Mouse (Mus musculus): ENCODE measurements around the gene Paxx. TPM values are rescaled to one million over a fixed set of nuclear protein-coding genes. Genes with fewer than 3 reads are reported as not detected.

Gene Paxx
- polyA plus RNA-seq, 1 experiment from 2014 or later: 41.6 TPM

DNA sequence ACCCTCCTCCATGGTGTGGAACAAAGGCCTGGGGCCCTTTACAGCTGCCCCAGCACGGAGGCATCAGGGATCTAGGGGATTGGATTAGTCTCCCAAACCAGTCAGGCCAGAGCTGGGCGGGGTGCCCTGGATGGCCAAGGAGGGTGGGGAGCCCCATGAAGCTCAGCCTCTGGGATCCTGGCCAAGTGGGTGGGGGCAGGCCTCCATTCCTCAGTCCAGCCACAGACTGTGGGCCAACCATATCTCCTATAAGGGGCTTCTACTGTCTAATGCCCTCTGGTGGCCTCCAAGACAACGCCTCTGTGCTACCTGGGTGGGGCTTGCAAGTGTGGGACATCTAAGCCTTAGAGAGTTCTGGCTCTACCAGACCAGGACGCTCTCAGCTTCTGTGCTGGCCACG, 2.0 kb downstream of the Paxx start:
- no peak overlapping the region for H3K4me2 ChIP-seq (replicated peaks)
- no peak overlapping the region for H3K4me3 ChIP-seq
- peaks cover 18% of the 10 kb centered on the region; the same call in 1 of the 2 replicates for H3K36me3 ChIP-seq
- H3K4me1 ChIP-seq: peaks cover 19% of the 10 kb centered on the region
- no peak overlapping the region for H3K9ac ChIP-seq
- ATAC-seq (ENCODE audit: low FRiP score): no peak
- H3K9me3 ChIP-seq (replicated peaks): no peaks in the 10 kb centered on the region
- 82% methylated on average over 5 of the region's 5 CpGs for WGBS
- H3K27me3 ChIP-seq: no peaks in the 10 kb centered on the region
- no peak overlapping the region for H3K27ac ChIP-seq

- Histone ChIP-seq H3K4me1 (peaks cover 19% of the 10 kb centered on the region), H3K9ac (no peak overlapping the region), H3K36me3 (peaks cover 18% of the 10 kb centered on the region; the same call in 1 of the 2 replicates), H3K4me2 (replicated peaks) (no peak overlapping the region), H3K27me3 (no peaks in the 10 kb centered on the region), H3K27ac (no peak overlapping the region), H3K4me3 (no peak overlapping the region), H3K9me3 (replicated peaks) (no peaks in the 10 kb centered on the region)
- 87% methylated on average over 9 of the region's 9 CpGs for WGBS
- ATAC-seq (ENCODE audit: low FRiP score): no peak
Observed at GRCm38 (mm10) chr2:25457022-25457896, 3.6 kb downstream of the Paxx start.

GRCm38 (mm10) chr2:25456205-25456953, 4.5 kb downstream of the Paxx start, which contains the start of gene Clic3:
Clic3 (plus strand) TSS chr2:25456838.
- H3K36me3 ChIP-seq: peaks cover 18% of the 10 kb centered on the region; the same call in 1 of the 2 replicates
- 69% methylated on average over 14 of the region's 14 CpGs for WGBS
- H3K4me1 ChIP-seq: peaks cover 17% of the 10 kb centered on the region
- no peak within 1 kb of the TSS for H3K27ac ChIP-seq
- no peak within 1 kb of the TSS for H3K4me2 ChIP-seq (replicated peaks)
- ATAC-seq (ENCODE audit: low FRiP score): no peak
- H3K27me3 ChIP-seq: no peaks in the 10 kb centered on the region
- H3K9ac ChIP-seq: no peak within 1 kb of the TSS
- H3K4me3 ChIP-seq: no peak within 1 kb of the TSS
- H3K9me3 ChIP-seq (replicated peaks): no peaks in the 10 kb centered on the region

- no peak overlapping the region for H3K27ac ChIP-seq
- no peak for ATAC-seq (ENCODE audit: low FRiP score)
- no peaks in the 10 kb centered on the region for H3K9me3 ChIP-seq (replicated peaks)
- H3K4me2 ChIP-seq (replicated peaks): no peak overlapping the region
- WGBS: 51% methylated on average over 1 of the region's 1 CpGs
- no peak overlapping the region for H3K9ac ChIP-seq
- H3K4me1 ChIP-seq: no peaks in the 10 kb centered on the region
- H3K36me3 ChIP-seq: peaks cover 7% of the 10 kb centered on the region; the same call in 1 of the 2 replicates
- H3K4me3 ChIP-seq: no peak overlapping the region
- H3K27me3 ChIP-seq: no peaks in the 10 kb centered on the region
Observed at GRCm38 (mm10) chr2:25452951-25453350, 7.9 kb downstream of the Paxx start.

GRCm38 (mm10) chr2:25450853-25451647, 9.8 kb downstream of the Paxx start:
- Histone ChIP-seq H3K27me3 (no peaks in the 10 kb centered on the region), H3K4me3 (no peak overlapping the region), H3K4me2 (replicated peaks) (no peak overlapping the region), H3K9me3 (replicated peaks) (no peaks in the 10 kb centered on the region), H3K4me1 (no peaks in the 10 kb centered on the region), H3K9ac (no peak overlapping the region), H3K27ac (no peak overlapping the region), H3K36me3 (peaks cover 20% of the 10 kb centered on the region)
- WGBS: 87% methylated on average over 8 of the region's 8 CpGs
- no peak for ATAC-seq (ENCODE audit: low FRiP score)

DNA sequence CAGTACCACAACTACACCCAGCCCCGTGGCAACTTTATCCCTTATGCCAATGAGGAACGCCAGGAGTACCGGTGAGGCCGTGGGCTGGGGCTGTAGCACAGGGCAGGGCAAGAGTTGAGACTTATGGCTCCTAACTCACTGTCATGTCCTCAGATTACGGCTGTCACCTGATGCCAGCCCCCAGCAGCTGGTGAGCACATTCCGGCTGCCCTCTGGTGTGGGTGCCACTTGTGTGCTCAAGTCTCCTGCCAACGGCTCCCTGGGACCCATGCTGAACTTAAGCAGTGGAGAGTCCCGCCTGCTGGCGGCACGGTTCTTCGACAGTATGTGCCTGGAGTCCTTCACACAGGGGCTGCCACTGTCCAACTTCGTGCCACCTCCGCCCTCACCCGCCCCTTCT, 18.2 kb downstream of the Paxx start:
- 89% methylated on average over 14 of the region's 14 CpGs for WGBS
- Histone ChIP-seq H3K4me1 (no peaks in the 10 kb centered on the region), H3K4me3 (no peak overlapping the region), H3K27ac (no peak overlapping the region), H3K36me3 (peaks cover 87% of the 10 kb centered on the region), H3K9me3 (replicated peaks) (no peaks in the 10 kb centered on the region), H3K27me3 (no peaks in the 10 kb centered on the region), H3K4me2 (replicated peaks) (no peak overlapping the region), H3K9ac (no peak overlapping the region)
- no peak for ATAC-seq (ENCODE audit: low FRiP score)

DNA sequence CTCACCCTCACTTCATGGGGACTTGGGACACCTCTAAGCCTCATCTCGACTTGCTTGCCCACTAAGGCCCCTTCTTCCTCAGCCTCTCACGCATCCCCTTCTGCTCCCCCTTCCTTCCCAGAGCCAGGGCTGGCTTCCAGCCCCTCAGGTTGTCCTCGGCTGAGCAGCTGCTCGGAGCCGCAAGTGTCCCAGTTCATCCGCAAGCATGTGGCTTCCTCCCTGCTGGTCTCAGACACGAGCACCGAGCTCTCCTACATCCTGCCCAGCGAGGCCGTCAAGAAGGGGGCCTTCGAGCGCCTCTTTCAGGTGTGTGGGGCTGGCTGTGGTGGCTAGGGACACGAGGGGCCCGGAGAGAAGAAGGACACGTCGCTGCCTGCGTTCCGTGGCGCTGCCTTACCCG, 19.8 kb downstream of the Paxx start:
- ATAC-seq (ENCODE audit: low FRiP score): no peak

DNA sequence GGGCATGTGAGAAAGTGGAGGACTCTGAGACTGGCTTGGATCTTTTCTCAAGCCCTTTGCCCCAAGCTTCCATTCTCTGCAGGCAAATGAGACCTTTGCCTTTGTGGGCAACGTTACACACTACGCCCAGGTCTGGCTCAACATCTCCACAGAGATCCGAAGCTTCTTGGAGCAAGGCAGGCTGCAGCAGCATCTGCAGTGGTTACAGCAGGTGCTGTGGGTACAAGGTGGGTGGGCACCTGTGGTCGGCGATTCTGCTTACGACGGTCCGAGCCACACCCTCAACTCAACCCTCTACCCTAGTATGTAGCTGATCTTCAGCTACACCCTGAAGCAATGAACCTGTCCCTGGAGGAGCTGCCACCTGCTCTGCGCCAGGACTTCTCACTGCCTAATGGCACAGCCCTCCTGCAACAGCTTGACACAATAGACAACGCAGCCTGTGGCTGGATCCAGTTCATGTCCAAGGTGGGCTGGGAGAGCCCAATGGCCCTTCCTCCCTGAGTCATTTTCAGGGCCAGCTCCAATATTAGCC, 24.5 kb downstream of the Paxx start:
- ATAC-seq (ENCODE audit: low FRiP score): no peak
- no peak overlapping the region for H3K4me2 ChIP-seq (replicated peaks)
- no peak overlapping the region for H3K27ac ChIP-seq
- peaks cover 64% of the 10 kb centered on the region for H3K36me3 ChIP-seq
- H3K9ac ChIP-seq: no peak overlapping the region
- H3K4me3 ChIP-seq: no peak overlapping the region
- peaks cover 3% of the 10 kb centered on the region for H3K4me1 ChIP-seq
- H3K27me3 ChIP-seq: peaks cover 8% of the 10 kb centered on the region
- H3K9me3 ChIP-seq (replicated peaks): no peaks in the 10 kb centered on the region
- 91% methylated on average over 10 of the region's 10 CpGs for WGBS

More for the DNA sequence above, 19.8 kb downstream of the Paxx start:
- Histone ChIP-seq H3K27me3 (no peaks in the 10 kb centered on the region), H3K9ac (no peak overlapping the region), H3K9me3 (replicated peaks) (no peaks in the 10 kb centered on the region), H3K4me3 (no peak overlapping the region), H3K36me3 (peaks cover 86% of the 10 kb centered on the region), H3K4me2 (replicated peaks) (no peak overlapping the region), H3K4me1 (no peaks in the 10 kb centered on the region), H3K27ac (no peak overlapping the region)
- 91% methylated on average over 20 of the region's 20 CpGs for WGBS

DNA sequence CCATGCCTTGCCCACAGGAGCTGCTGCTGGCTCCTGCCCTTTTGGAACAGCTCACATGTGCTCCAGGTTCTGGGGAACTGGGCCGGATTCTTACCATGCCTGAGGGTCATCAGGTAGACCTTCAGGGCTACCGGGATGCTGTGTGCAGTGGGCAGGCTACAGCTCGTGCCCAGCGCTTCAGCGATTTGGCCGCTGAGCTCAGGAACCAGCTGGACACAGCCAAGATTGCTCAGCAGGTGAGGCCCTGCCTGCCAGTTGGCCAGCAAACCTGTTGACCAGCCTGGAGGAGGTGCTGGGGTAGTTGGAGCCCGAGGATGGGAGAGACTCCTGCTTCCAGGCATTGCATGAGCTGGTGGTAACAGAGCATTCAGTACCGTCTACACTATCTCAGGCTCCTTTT, 26.6 kb downstream of the Paxx start:
- no peak overlapping the region for H3K9ac ChIP-seq
- peaks cover 52% of the 10 kb centered on the region for H3K36me3 ChIP-seq
- H3K4me3 ChIP-seq: no peak overlapping the region
- no peaks in the 10 kb centered on the region for H3K9me3 ChIP-seq (replicated peaks)
- peaks cover 22% of the 10 kb centered on the region for H3K27me3 ChIP-seq
- peaks cover 24% of the 10 kb centered on the region for H3K4me1 ChIP-seq
- H3K4me2 ChIP-seq (replicated peaks): no peak overlapping the region
- WGBS: 90% methylated on average over 8 of the region's 8 CpGs
- no peak overlapping the region for H3K27ac ChIP-seq
- no peak for ATAC-seq (ENCODE audit: low FRiP score)

DNA sequence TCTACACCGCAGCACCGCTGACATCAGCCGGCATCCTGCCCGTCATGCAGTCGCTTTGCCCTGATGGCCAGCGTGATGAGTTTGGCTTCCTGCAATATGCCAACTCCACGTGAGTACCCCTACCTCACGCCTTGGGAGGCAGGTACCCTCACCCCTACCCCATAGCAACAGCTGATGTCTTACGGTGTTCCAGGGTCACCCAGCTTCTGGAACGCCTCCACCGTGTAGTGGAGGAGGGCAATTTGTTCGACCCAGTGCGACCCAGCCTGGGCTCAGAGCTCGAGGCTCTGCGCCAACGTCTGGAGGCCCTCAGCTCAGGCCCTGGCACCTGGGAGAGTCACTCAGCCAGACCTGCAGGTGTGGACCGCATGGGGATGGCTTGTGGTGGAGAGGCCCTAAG, 27.8 kb downstream of the Paxx start:
- no peaks in the 10 kb centered on the region for H3K9me3 ChIP-seq (replicated peaks)
- H3K27ac ChIP-seq: no peak overlapping the region
- peaks cover 24% of the 10 kb centered on the region for H3K27me3 ChIP-seq
- H3K4me3 ChIP-seq: no peak overlapping the region
- H3K9ac ChIP-seq: no peak overlapping the region
- H3K4me2 ChIP-seq (replicated peaks): no peak overlapping the region
- 90% methylated on average over 17 of the region's 17 CpGs for WGBS
- H3K36me3 ChIP-seq: peaks cover 40% of the 10 kb centered on the region
- ATAC-seq (ENCODE audit: low FRiP score): no peak
- peaks cover 31% of the 10 kb centered on the region for H3K4me1 ChIP-seq

DNA sequence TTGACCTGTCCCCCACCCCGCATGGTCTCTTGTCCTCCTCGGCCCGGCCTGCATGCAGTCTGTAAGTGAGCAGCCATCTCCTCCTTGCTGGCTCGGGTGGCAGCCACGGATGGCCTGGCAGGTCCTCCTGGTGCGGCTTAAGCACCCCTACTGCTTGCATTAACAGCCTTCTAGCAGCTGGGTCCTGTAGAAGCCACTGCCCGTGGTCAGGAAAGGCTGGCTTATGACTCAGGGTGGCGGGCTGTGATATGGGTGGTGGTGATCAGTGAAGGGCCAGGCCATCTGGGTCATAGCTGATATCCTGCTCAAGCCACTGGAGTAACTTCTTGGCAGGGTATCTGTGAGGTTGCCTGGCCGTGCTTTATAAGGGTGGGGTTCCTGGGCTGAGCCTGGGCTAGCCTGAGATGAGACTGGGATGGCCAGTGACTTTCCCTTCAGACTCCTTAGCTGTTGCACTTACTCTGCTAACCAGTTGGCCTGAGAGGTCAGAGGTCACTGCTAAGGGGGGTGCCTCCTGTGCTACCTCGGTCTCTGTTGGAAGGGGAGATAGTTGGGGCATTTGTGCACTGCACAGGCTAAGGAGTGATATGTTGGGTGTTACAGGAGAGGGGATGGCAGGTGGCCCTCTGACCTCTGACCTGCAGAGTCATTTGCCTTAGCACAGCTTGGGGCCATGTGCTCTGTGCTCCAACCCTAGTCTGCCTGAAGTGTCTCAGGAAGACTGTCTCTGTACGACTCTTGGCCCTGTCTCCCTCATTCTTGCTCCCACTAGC, 28.4 kb downstream of the Paxx start:
- H3K4me3 ChIP-seq: no peak overlapping the region

More for the DNA sequence above, 28.4 kb downstream of the Paxx start:
- H3K4me1 ChIP-seq: peaks cover 31% of the 10 kb centered on the region
- H3K27ac ChIP-seq: no peak overlapping the region
- no peaks in the 10 kb centered on the region for H3K9me3 ChIP-seq (replicated peaks)
- H3K27me3 ChIP-seq: peaks cover 24% of the 10 kb centered on the region
- H3K36me3 ChIP-seq: peaks cover 34% of the 10 kb centered on the region
- no peak for ATAC-seq (ENCODE audit: low FRiP score)
- H3K4me2 ChIP-seq (replicated peaks): no peak overlapping the region
- WGBS: 79% methylated on average over 11 of the region's 11 CpGs
- H3K9ac ChIP-seq: no peak overlapping the region

All from hindbrain, embryonic 12.5 days (tissue).